Mouse (Mus musculus): Measurements from ENCODE around the gene Adam1a. TPM values are rescaled to one million over a fixed set of nuclear protein-coding genes. Genes with fewer than 3 reads are reported as not detected.

Gene Adam1a
- polyA plus RNA-seq, 1 experiment from 2014 or later: 2.5 TPM

DNA sequence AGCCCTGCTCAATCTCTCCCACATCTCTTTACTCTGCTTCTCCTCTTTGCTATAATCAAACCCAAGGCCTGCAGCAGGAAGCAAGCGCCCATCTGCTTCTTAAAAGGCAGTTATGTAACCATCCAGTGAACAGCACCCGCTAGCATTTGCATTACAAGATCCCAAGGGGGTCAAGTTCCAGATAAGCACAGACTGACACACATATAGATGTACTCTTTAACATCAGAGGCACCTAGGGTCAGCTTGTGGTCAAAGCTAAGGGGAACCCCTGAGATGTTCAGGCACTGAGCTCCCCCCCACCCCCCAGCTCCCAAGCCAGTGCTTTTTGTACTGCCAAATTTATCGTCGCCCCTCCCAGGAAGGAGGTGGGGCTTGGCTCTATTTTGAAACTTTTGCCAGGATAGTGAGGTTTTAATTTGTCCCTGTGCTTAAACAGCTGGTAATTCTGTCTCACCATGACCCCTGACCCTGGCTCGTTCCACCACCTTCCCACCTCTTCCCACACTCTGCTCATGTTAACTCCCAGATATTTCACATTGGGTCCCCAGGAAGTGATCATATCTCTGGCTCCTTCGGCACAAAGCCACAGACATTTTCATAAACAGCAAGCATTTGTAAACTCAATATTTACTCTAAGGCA, 41.2 kb upstream of the Adam1a start:
- no peak for TF ChIP-seq CTCF (IDR thresholded peaks at IDR 0.05)
- no peaks in the 10 kb centered on the region for H3K27me3 ChIP-seq
- ChIA-PET POLR2A (no interaction called here), CTCF (interaction anchor here (0.9 to 1.9 kb wide), 3 partner anchors 15 to 40 kb away, joined by 3 to 6 read pairs (median 4); partner anchors contain the start of gene Mapkapk5)
- no peak for ATAC-seq
- no peak for DNase-seq (ENCODE audit: low read depth, low spot score)
- in situ Hi-C loops (cut with MboI; ENCODE audit: low pct_unique_long_range_greater_than_20kb): no loop called here

GRCm38 (mm10) chr5:121585699-121586098, 40.4 kb upstream of the Adam1a start:
- ATAC-seq: no peak
- no peaks in the 10 kb centered on the region for H3K27me3 ChIP-seq
- POLR2A ChIA-PET: interaction anchor here (1.6 kb wide), 1 partner anchor 7 kb away, joined by 5 read pairs; the partner anchor contains the start of gene Aldh2
- TF ChIP-seq CTCF (IDR thresholded peaks at IDR 0.05): no peak
- CTCF ChIA-PET: interaction anchor here (2.5 kb wide), 1 partner anchor 20 kb away, joined by 10 read pairs; no protein-coding TSS in a partner anchor
- DNase-seq (ENCODE audit: low read depth, low spot score): no peak
- in situ Hi-C loops (cut with MboI; ENCODE audit: low pct_unique_long_range_greater_than_20kb): no loop called here

GRCm38 (mm10) chr5:121585005-121585404, 39.7 kb upstream of the Adam1a start:
- ATAC-seq: no peak
- CTCF ChIA-PET: interaction anchor here (0.8 to 2.5 kb wide), 4 partner anchors 8 to 21 kb away, joined by 3 to 10 read pairs (median 3); no protein-coding TSS in a partner anchor
- no peak for TF ChIP-seq CTCF (IDR thresholded peaks at IDR 0.05)
- H3K27me3 ChIP-seq: no peaks in the 10 kb centered on the region
- in situ Hi-C loops (cut with MboI; ENCODE audit: low pct_unique_long_range_greater_than_20kb): no loop called here
- peak; percentile 51 for DNase-seq (ENCODE audit: low read depth, low spot score)
- POLR2A ChIA-PET: interaction anchor here (0.6 to 1.6 kb wide), 3 partner anchors 8 to 33 kb away, joined by 3 to 5 read pairs (median 4); partner anchors contain the start of gene Aldh2

- in situ Hi-C loops (cut with MboI; ENCODE audit: low pct_unique_long_range_greater_than_20kb): no loop called here
- peak; percentile 65 for DNase-seq (ENCODE audit: low read depth, low spot score)
- peak; percentile 66 for ATAC-seq
- ChIA-PET POLR2A (interaction anchor here (0.6 to 1.6 kb wide), 4 partner anchors 8 to 31 kb away, joined by 3 to 5 read pairs (median 4); partner anchors contain the start of gene Aldh2), CTCF (interaction anchor here (0.8 to 2.5 kb wide), 5 partner anchors 9 to 22 kb away, joined by 3 to 10 read pairs (median 3); no protein-coding TSS in a partner anchor)
- no peaks in the 10 kb centered on the region for H3K27me3 ChIP-seq
- no peak for TF ChIP-seq CTCF (IDR thresholded peaks at IDR 0.05)
Observed at GRCm38 (mm10) chr5:121583765-121584501, 38.7 kb upstream of the Adam1a start.

GRCm38 (mm10) chr5:121581945-121582344, 36.7 kb upstream of the Adam1a start:
- H3K27me3 ChIP-seq: no peaks in the 10 kb centered on the region
- ATAC-seq (no peak), DNase-seq (ENCODE audit: low read depth, low spot score) (no peak)
- ChIA-PET POLR2A (no interaction called here), CTCF (interaction anchor here (1.4 kb wide), 1 partner anchor 22 kb away, joined by 3 read pairs; no protein-coding TSS in a partner anchor)
- in situ Hi-C loops (cut with MboI; ENCODE audit: low pct_unique_long_range_greater_than_20kb): no loop called here
- no peak for TF ChIP-seq CTCF (IDR thresholded peaks at IDR 0.05)

- no peak for TF ChIP-seq CTCF (IDR thresholded peaks at IDR 0.05)
- in situ Hi-C loops (cut with MboI; ENCODE audit: low pct_unique_long_range_greater_than_20kb): no loop called here
- CTCF ChIA-PET: interaction anchor here (1.2 kb wide), 1 partner anchor 13 kb away, joined by 3 read pairs; no protein-coding TSS in a partner anchor
- POLR2A ChIA-PET: no interaction called here
- ATAC-seq (no peak), DNase-seq (ENCODE audit: low read depth, low spot score) (no peak)
- H3K27me3 ChIP-seq: no peaks in the 10 kb centered on the region
Observed at GRCm38 (mm10) chr5:121576927-121577488, 31.7 kb upstream of the Adam1a start.

DNA sequence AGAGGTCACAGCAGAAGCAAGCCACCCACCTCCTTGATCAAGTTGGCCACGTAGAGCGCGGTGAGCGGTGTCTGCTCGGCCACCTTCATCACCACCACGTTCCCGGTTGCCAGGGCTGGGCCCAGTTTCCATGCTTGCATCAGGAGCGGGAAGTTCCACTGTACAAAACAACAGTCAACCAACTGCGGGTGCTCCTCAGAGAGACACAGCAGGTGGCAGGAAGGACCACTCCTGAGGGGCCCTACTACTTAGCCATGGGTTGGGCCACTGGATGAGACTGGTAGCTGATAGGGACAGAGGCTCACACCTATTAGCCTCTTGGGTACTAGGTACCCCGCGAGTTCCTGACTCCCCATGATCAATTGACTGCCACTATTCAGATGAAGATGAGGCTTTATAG, 30.6 kb upstream of the Adam1a start:
- DNase-seq (ENCODE audit: low read depth, low spot score) (no peak), ATAC-seq (no peak)
- ChIA-PET POLR2A (no interaction called here), CTCF (interaction anchor here (1.3 to 1.4 kb wide), 2 partner anchors 10 to 30 kb away, joined by 4 to 5 read pairs; no protein-coding TSS in a partner anchor)
- no peak for TF ChIP-seq CTCF (IDR thresholded peaks at IDR 0.05)
- H3K27me3 ChIP-seq: no peaks in the 10 kb centered on the region
- in situ Hi-C loops (cut with MboI; ENCODE audit: low pct_unique_long_range_greater_than_20kb): no loop called here

DNA sequence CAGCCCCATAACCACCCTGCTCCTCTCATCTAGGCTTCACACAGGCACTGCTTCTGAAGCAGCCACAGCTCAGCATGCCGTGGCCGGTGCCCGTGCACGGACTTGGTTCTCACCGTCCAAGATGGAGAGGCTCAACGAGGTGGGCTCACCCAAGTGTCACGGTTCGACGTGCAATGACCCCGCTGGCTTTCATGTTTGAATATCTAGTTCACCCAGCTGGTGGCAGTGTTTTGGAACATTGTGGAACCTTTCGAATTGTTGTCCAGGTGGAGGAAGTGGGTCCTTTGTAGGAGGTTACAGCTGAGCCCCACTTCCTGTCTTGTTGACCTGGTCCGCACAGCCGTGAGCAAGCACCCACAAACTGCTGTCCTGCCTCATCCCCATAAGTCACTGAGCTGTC, 28.9 kb upstream of the Adam1a start:
- TF ChIP-seq CTCF (IDR thresholded peaks at IDR 0.05): no peak
- POLR2A ChIA-PET: no interaction called here
- H3K27me3 ChIP-seq: no peaks in the 10 kb centered on the region
- in situ Hi-C loops (cut with MboI; ENCODE audit: low pct_unique_long_range_greater_than_20kb): no loop called here
- ATAC-seq (no peak), DNase-seq (ENCODE audit: low read depth, low spot score) (no peak)
- CTCF ChIA-PET: interaction anchor here (1.4 kb wide), 1 partner anchor 8 kb away, joined by 5 read pairs; no protein-coding TSS in a partner anchor

DNA sequence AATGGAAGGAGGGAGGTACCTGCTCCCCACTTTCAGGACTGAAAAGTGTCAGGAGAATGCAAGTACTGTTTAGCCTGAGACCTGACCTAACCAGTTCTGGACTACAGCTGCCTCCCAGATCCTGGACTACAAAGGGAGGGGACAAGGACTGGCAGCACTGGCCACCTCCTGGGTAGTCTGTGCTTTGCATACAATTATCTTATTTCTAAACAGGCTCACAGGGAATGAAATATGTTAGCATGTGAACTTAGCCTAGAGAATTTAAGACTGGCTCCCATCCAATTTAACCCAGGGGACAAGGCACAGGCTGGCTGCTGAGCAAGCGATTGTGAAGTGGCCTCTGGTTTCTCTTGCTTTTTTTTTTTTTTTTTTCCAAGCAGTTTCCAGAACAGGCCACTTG, 25.5 kb upstream of the Adam1a start:
- TF ChIP-seq CTCF (IDR thresholded peaks at IDR 0.05): no peak
- no peak for ATAC-seq
- no peak for DNase-seq (ENCODE audit: low read depth, low spot score)
- no peaks in the 10 kb centered on the region for H3K27me3 ChIP-seq
- in situ Hi-C loops (cut with MboI; ENCODE audit: low pct_unique_long_range_greater_than_20kb): no loop called here
- POLR2A ChIA-PET: no interaction called here
- CTCF ChIA-PET: interaction anchor here (0.7 to 2.1 kb wide), 3 partner anchors 9 to 35 kb away, joined by 3 to 6 read pairs (median 3); no protein-coding TSS in a partner anchor

- in situ Hi-C loops (cut with MboI; ENCODE audit: low pct_unique_long_range_greater_than_20kb): no loop called here
- no peak for TF ChIP-seq CTCF (IDR thresholded peaks at IDR 0.05)
- no peak for DNase-seq (ENCODE audit: low read depth, low spot score)
- ATAC-seq: no peak
- H3K27me3 ChIP-seq: no peaks in the 10 kb centered on the region
- ChIA-PET POLR2A (no interaction called here), CTCF (interaction anchor here (0.8 to 2.1 kb wide), 2 partner anchors 10 to 36 kb away, joined by 3 to 6 read pairs; no protein-coding TSS in a partner anchor)
Observed at GRCm38 (mm10) chr5:121569881-121570420, 24.7 kb upstream of the Adam1a start.
